22 mouse cellular contexts compared by ENCODE assay signal in the genomic region with DNA sequence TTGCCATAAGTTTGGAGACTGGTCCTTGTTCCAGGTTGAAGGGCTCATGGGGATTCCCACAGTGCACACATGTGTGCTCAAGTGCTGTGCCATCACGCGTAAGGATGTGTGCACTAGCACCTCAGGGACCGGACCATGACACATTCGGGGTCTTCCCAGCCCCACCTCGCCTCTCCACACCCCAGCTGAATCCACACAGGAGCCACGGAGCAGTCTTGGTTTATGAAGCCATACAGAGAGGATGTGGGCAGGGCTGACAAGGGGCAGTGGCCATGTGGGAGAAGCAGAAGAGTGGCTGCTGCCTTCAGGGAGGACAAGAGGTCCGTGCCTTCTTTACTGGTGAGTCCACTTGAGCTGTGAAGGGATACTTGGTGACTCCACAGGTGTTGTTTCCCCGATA. TPM values are rescaled to one million over a fixed set of nuclear protein-coding genes. Genes with fewer than 3 reads are reported as not detected.
DNase-seq lines count a peak whose midpoint lies in the region; ATAC-seq and TF ChIP-seq lines count a peak whose summit lies in the region.
"Had no signal": no experiment of that assay in that cellular context is flagged by ENCODE, and none has a peak within 500 bp of the region (broad histone marks: within the 10 kb centered on the region; RNA-seq: fewer than 3 reads in every experiment).

No protein-coding gene starts in this region.

- no peak for TF ChIP-seq CTCF in heart, postnatal 0 days (IDR thresholded peaks at IDR 0.05; ENCODE audit: low read depth)
- TF ChIP-seq CTCF in thymus, adult 2 months (IDR thresholded peaks at IDR 0.05; ENCODE audit: borderline replicate concordance, control insufficient read depth, extremely low read depth, insufficient read depth, low read length, poor library complexity): no peak

- TF ChIP-seq POLR2A in thymus, adult 2 months (IDR thresholded peaks at IDR 0.05; ENCODE audit: control insufficient read depth, extremely low read depth, insufficient read depth, low read length, poor library complexity): no peak

- no peak overlapping the region for H3K27ac ChIP-seq in heart, embryonic 13.5 days (replicated peaks)
- H3K27ac ChIP-seq in heart, postnatal 0 days (ENCODE audit: low read depth): peak overlapping the region; percentile 90
- H3K27ac ChIP-seq in heart, embryonic 12.5 days (ENCODE audit: poor library complexity, severe bottlenecking): no peak overlapping the region
- H3K27ac ChIP-seq in thymus, adult 2 months (ENCODE audit: control insufficient read depth, insufficient read depth, low read length): no peak overlapping the region
- H3K27ac ChIP-seq: intestine, embryonic 15.5 days had no signal

- H3K4me3 ChIP-seq in heart, embryonic 13.5 days: peak overlapping the region; percentile 41; the same call in 1 of the 2 replicates
- no peak overlapping the region for H3K4me3 ChIP-seq in heart, postnatal 0 days (ENCODE audit: low read depth, low read length)
- H3K4me3 ChIP-seq in heart, embryonic 12.5 days: no peak overlapping the region
- H3K4me3 ChIP-seq in thymus, adult 2 months (ENCODE audit: control insufficient read depth, insufficient read depth, low read length): no peak overlapping the region
- H3K4me3 ChIP-seq: erythroblast, embryonic 14.5 days had no signal

- no peak for ATAC-seq in heart, embryonic 13.5 days (ENCODE audit: extremely low read depth, insufficient number of reproducible peaks, low FRiP score, low TSS enrichment)
- no peak for ATAC-seq in heart, postnatal 0 days (ENCODE audit: insufficient read depth, low read depth)
- no peak for ATAC-seq in heart, embryonic 12.5 days (ENCODE audit: insufficient number of reproducible peaks, low FRiP score)
- ATAC-seq: CD4-positive, CD25-positive, alpha-beta regulatory T cell, adult 4 months; forebrain, embryonic 16.5 days; intestine, embryonic 15.5 days had no signal

- H3K9ac ChIP-seq in heart, embryonic 13.5 days: peak overlapping the region; percentile 78; the same call in 1 of the 2 replicates
- no peak overlapping the region; the same call in 1 of the 2 replicates for H3K9ac ChIP-seq in heart, postnatal 0 days (replicated peaks; ENCODE audit: low read depth, low read length)
- H3K9ac ChIP-seq in heart, embryonic 12.5 days: no peak overlapping the region

- no peaks in the 10 kb centered on the region for H3K9me3 ChIP-seq in heart, embryonic 13.5 days
- no peaks in the 10 kb centered on the region for H3K9me3 ChIP-seq in heart, postnatal 0 days (replicated peaks; ENCODE audit: control insufficient read depth, low read length)
- no peaks in the 10 kb centered on the region for H3K9me3 ChIP-seq in heart, embryonic 12.5 days (replicated peaks)
- H3K9me3 ChIP-seq: embryonic facial prominence, embryonic 15.5 days; heart, embryonic 10.5 days; intestine, embryonic 15.5 days had no signal

- 91% methylated on average over 8 of the region's 8 CpGs for WGBS in heart, embryonic 13.5 days
- WGBS in heart, postnatal 0 days: 92% methylated on average over 8 of the region's 8 CpGs
- WGBS in heart, embryonic 12.5 days: 96% methylated on average over 8 of the region's 8 CpGs
- 93% methylated on average over 8 of the region's 8 CpGs for WGBS in thymus, adult 2 months

- peaks cover 32% of the 10 kb centered on the region for H3K4me1 ChIP-seq in heart, embryonic 13.5 days
- H3K4me1 ChIP-seq in heart, postnatal 0 days (ENCODE audit: control insufficient read depth, insufficient read depth): peaks cover 6% of the 10 kb centered on the region
- H3K4me1 ChIP-seq in heart, embryonic 12.5 days (replicated peaks): peaks cover 33% of the 10 kb centered on the region
- H3K4me1 ChIP-seq in thymus, adult 2 months (replicated peaks; ENCODE audit: control insufficient read depth, insufficient read depth, low read length): peaks cover 19% of the 10 kb centered on the region

- H3K4me2 ChIP-seq in heart, embryonic 13.5 days: peak overlapping the region; percentile 64
- H3K4me2 ChIP-seq in heart, postnatal 0 days (ENCODE audit: low read depth, low read length): peak overlapping the region; percentile 49; the same call in 1 of the 2 replicates
- H3K4me2 ChIP-seq in heart, embryonic 12.5 days: no peak overlapping the region

- no peaks in the 10 kb centered on the region for H3K27me3 ChIP-seq in heart, embryonic 13.5 days (replicated peaks)
- H3K27me3 ChIP-seq in heart, postnatal 0 days (ENCODE audit: control insufficient read depth, insufficient read depth, low read length): no peaks in the 10 kb centered on the region
- no peaks in the 10 kb centered on the region for H3K27me3 ChIP-seq in heart, embryonic 12.5 days (replicated peaks)
- no peaks in the 10 kb centered on the region for H3K27me3 ChIP-seq in thymus, adult 2 months (ENCODE audit: control insufficient read depth, insufficient read depth, low read length)
- H3K27me3 ChIP-seq: embryonic facial prominence, embryonic 15.5 days; intestine, embryonic 15.5 days had no signal

- H3K36me3 ChIP-seq in heart, embryonic 13.5 days: peaks cover 65% of the 10 kb centered on the region
- H3K36me3 ChIP-seq in heart, postnatal 0 days (replicated peaks; ENCODE audit: control insufficient read depth, insufficient read depth, low read length): peaks cover 51% of the 10 kb centered on the region
- peaks cover 57% of the 10 kb centered on the region for H3K36me3 ChIP-seq in heart, embryonic 12.5 days
- peaks cover 5% of the 10 kb centered on the region for H3K36me3 ChIP-seq in thymus, adult 2 months (ENCODE audit: control insufficient read depth, insufficient read depth, low read length)

- no peak for TF ChIP-seq EP300 in heart, postnatal 0 days (IDR thresholded peaks at IDR 0.05; ENCODE audit: low read depth)

- DNase-seq in cerebellum, adult 9-11 months: peak; percentile 40
- DNase-seq in cerebellum, postnatal 36 days: no peak
- DNase-seq in heart, adult 9 months (ENCODE audit: low spot score in 2 of 2): no peak
- DNase-seq in heart, postnatal 0 days (ENCODE audit: low spot score): no peak
- DNase-seq in thymus, postnatal 4 days: peak; percentile 12
- no peak for DNase-seq in thymus, adult 2 months
- DNase-seq: B cell, adult 2 months; cerebellum, adult 11 months; gastrocnemius, postnatal 10 days had no signal

RNA-seq across cellular contexts. Expression of a gene that starts 3.3 kb away (rescaled TPM):
- polyA plus RNA-seq in heart, embryonic 13.5 days (2015; fragmentation: Nextera tagmentation; extraction: Ambion mirVana): 0.56 and 1.7 TPM in 2 replicates
- total RNA-seq in heart, postnatal 0 days (2014; rRNA removed; ENCODE audit: low replicate concordance): not detected in 2 replicates
- 0.42 and 0.73 TPM in 2 replicates for polyA plus RNA-seq in heart, postnatal 0 days (2015; fragmentation: Nextera tagmentation; extraction: Ambion mirVana)
- polyA plus RNA-seq in heart, embryonic 12.5 days (2016; fragmentation: Nextera tagmentation; extraction: Ambion mirVana): 1.3 and 1.7 TPM in 2 replicates
- polyA plus RNA-seq in thymus, adult 2 months (2012; rRNA removed): 49.1 and 54.3 TPM in 2 replicates
- polyA plus RNA-seq: erythroblast, embryonic 14.5 days had no signal

RNA-seq across cellular contexts. Expression of a gene that starts 4.6 kb away (rescaled TPM):
- 87.4 and 93.1 TPM in 2 replicates for polyA plus RNA-seq in heart, embryonic 13.5 days (2015; fragmentation: Nextera tagmentation; extraction: Ambion mirVana)
- 81.6 and 86.4 TPM in 2 replicates for total RNA-seq in heart, postnatal 0 days (2014; rRNA removed; ENCODE audit: low replicate concordance)
- 142 and 146 TPM in 2 replicates for polyA plus RNA-seq in heart, postnatal 0 days (2015; fragmentation: Nextera tagmentation; extraction: Ambion mirVana)
- polyA plus RNA-seq in heart, embryonic 12.5 days (2016; fragmentation: Nextera tagmentation; extraction: Ambion mirVana): 81.9 and 85.4 TPM in 2 replicates
- 142 and 157 TPM in 2 replicates for polyA plus RNA-seq in thymus, adult 2 months (2012; rRNA removed)

RNA-seq across cellular contexts. Expression of a gene that starts 7.3 kb away (rescaled TPM):
- polyA plus RNA-seq in heart, embryonic 13.5 days (2015; fragmentation: Nextera tagmentation; extraction: Ambion mirVana): 7.6 and 8.1 TPM in 2 replicates
- 9.2 and 11.3 TPM in 2 replicates for total RNA-seq in heart, postnatal 0 days (2014; rRNA removed; ENCODE audit: low replicate concordance)
- 10.2 and 10.6 TPM in 2 replicates for polyA plus RNA-seq in heart, postnatal 0 days (2015; fragmentation: Nextera tagmentation; extraction: Ambion mirVana)
- 10.5 and 13.0 TPM in 2 replicates for polyA plus RNA-seq in heart, embryonic 12.5 days (2016; fragmentation: Nextera tagmentation; extraction: Ambion mirVana)
- 8.1 and 8.2 TPM in 2 replicates for polyA plus RNA-seq in thymus, adult 2 months (2012; rRNA removed)

RNA-seq across cellular contexts. Expression of a gene that starts 8.7 kb away (rescaled TPM):
- 74.0 and 80.7 TPM in 2 replicates for polyA plus RNA-seq in heart, embryonic 13.5 days (2015; fragmentation: Nextera tagmentation; extraction: Ambion mirVana)
- 46.8 and 52.7 TPM in 2 replicates for total RNA-seq in heart, postnatal 0 days (2014; rRNA removed; ENCODE audit: low replicate concordance)
- 32.2 and 34.1 TPM in 2 replicates for polyA plus RNA-seq in heart, postnatal 0 days (2015; fragmentation: Nextera tagmentation; extraction: Ambion mirVana)
- 70.3 and 70.6 TPM in 2 replicates for polyA plus RNA-seq in heart, embryonic 12.5 days (2016; fragmentation: Nextera tagmentation; extraction: Ambion mirVana)
- 17.3 and 21.6 TPM in 2 replicates for polyA plus RNA-seq in thymus, adult 2 months (2012; rRNA removed)

RNA-seq across cellular contexts. Expression of a gene that starts 17.7 kb away (rescaled TPM):
- not detected in 2 replicates for polyA plus RNA-seq in heart, embryonic 13.5 days (2015; fragmentation: Nextera tagmentation; extraction: Ambion mirVana)
- not detected in 2 replicates for total RNA-seq in heart, postnatal 0 days (2014; rRNA removed; ENCODE audit: low replicate concordance)
- polyA plus RNA-seq in heart, postnatal 0 days (2015; fragmentation: Nextera tagmentation; extraction: Ambion mirVana): 0.12 TPM in 1 of 2 replicates, not detected in the other
- not detected in 2 replicates for polyA plus RNA-seq in heart, embryonic 12.5 days (2016; fragmentation: Nextera tagmentation; extraction: Ambion mirVana)
- 0.16 TPM in 1 of 2 replicates, not detected in the other for polyA plus RNA-seq in thymus, adult 2 months (2012; rRNA removed)
- total RNA-seq: gastrocnemius, postnatal 10 days; gastrocnemius, postnatal 4 days; heart, postnatal 4 days had no signal
- polyA plus RNA-seq: brain, embryonic 14.5 days; CD4-positive, CD25-positive, alpha-beta regulatory T cell, adult 4 months; embryonic facial prominence, embryonic 15.5 days; forebrain, embryonic 11.5 days; forebrain, embryonic 16.5 days; hindbrain, embryonic 14.5 days; intestine, embryonic 15.5 days had no signal

Comparison
In these comparisons a context has a peak if more than half of its experiments do, and no peak if none do; other contexts are left out.
1. DNase-seq: peak in cerebellum, adult 9-11 months (single experiment) and thymus, postnatal 4 days (single experiment); none in cerebellum, postnatal 36 days (0 of 2), heart, adult 9 months (0 of 2), heart, postnatal 0 days (single experiment) and thymus, adult 2 months (single experiment).
2. RNA of a gene that starts 3.3 kb away (polyA plus RNA-seq): 49.1 to 54.3 TPM in thymus, adult 2 months; 0.56 to 1.7 TPM in heart, embryonic 13.5 days, 1.3 to 1.7 TPM in heart, embryonic 12.5 days and 0.42 to 0.73 TPM in heart, postnatal 0 days; every median in the first group is over 10 times any median in the second.